Mouse (Mus musculus) bone marrow macrophage, adult 2 months (primary cell): Measurements from ENCODE around the gene Tgfbi. TPM values are rescaled to one million over a fixed set of nuclear protein-coding genes. Genes with fewer than 3 reads are reported as not detected.

Experiments used
- H3K27ac ChIP-seq: 2 replicates; pipeline ENCODE4 v1.5.1; 2012; ENCODE audit warnings: low read depth, low read length; ENCODE audit not compliant: insufficient read depth
- H3K4me1 ChIP-seq: 2 replicates; pipeline ENCODE4 v1.6.1; 2012; ENCODE audit warnings: low read length; ENCODE audit not compliant: control insufficient read depth, insufficient read depth
- H3K4me3 ChIP-seq: 2 replicates; pipeline ENCODE4 v1.5.1; 2012; ENCODE audit warnings: mild to moderate bottlenecking, low read length, moderate library complexity; ENCODE audit not compliant: insufficient read depth
- CTCF ChIP-seq: IDR thresholded peaks from 2 replicates; pipeline ENCODE4 v1.5.1; 2012; ENCODE audit warnings: low read depth, mild to moderate bottlenecking, low read length, moderate library complexity
- POLR2A ChIP-seq: IDR thresholded peaks from 2 replicates; pipeline ENCODE4 v1.6.1; 2012; ENCODE audit warnings: mild to moderate bottlenecking, low read depth, low read length, borderline replicate concordance
- polyA plus RNA-seq: library from polyadenylated mRNA; stranded (reverse); fragments of >200 nt; gene quantifications from 2 replicates; pipeline ENCODE4 v1.2.4, GENCODE M21; 2012; ENCODE audit not compliant: missing spikeins, insufficient read depth, insufficient read length

Gene Tgfbi
- polyA plus RNA-seq, 1 experiment = 398 TPM

DNA sequence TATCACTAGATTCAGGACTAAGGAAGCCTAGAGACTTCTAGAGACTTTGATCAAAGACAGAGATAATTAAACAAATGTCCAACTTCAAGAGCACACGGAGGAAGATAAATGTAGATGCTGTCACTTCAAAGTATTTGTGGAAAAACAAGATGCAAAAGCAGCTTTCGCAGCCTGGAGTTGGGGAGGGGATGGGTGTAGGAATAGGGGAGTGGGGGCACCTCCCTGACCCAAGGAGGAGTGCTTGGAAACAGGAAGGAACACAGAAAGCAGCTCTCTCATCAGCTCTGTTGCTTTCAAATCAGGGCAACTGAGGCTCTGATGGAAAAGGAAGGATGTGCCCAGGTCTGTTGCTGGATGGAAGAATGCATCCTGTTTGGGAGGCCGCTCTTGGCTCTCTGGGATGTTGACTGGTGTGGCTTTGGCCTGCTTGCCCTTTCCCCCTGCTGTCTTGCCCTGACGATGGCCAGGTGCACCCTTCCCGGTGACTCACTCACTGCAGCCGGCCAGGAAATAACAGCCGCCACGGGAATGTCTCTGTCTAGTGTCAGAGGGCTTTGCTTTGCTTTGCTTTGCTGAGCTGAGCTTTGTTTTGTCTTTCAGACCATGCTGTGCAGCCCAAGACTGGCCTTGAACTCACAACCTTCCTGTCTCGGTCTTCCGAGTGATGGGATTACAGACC, 69.6 kb downstream of the Tgfbi start:
- Histone ChIP-seq H3K4me3 (no peak overlapping the region), H3K27ac (no peak overlapping the region), H3K4me1 (no peaks in the 10 kb centered on the region)
- TF ChIP-seq CTCF (no peak), POLR2A (no peak)

- no peaks in the 10 kb centered on the region for H3K4me1 ChIP-seq
- no peak overlapping the region for H3K4me3 ChIP-seq
- no peak for TF ChIP-seq CTCF
- no peak for TF ChIP-seq POLR2A
- no peak overlapping the region for H3K27ac ChIP-seq
Observed at GRCm38 (mm10) chr13:56681924-56682323, 72.6 kb downstream of the Tgfbi start.

DNA sequence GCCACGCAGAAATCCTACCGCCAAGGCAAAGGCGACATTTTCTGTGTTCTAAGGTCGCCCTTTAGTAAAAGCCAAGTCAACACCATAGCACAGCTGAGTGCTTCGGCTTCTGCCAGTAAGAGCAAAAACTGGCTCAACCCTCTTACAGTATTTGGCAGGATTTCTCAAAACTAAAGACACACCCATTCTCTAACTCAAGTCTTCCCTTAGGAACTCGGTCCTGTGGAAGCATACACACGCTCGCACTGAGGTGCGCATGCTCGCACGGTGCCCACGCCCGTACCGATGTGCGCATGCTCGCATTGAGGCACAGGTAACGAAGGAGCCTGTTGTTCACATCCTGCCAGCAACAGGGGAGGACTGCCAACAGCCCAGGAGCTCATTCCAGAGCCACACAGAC, 73.0 kb downstream of the Tgfbi start:
- no peak for TF ChIP-seq POLR2A
- no peak for TF ChIP-seq CTCF
- Histone ChIP-seq H3K4me1 (no peaks in the 10 kb centered on the region), H3K4me3 (no peak overlapping the region), H3K27ac (no peak overlapping the region)

GRCm38 (mm10) chr13:56683306-56683705, 74.0 kb downstream of the Tgfbi start:
- Histone ChIP-seq H3K4me1 (no peaks in the 10 kb centered on the region), H3K4me3 (no peak overlapping the region), H3K27ac (no peak overlapping the region)
- TF ChIP-seq POLR2A = no peak
- TF ChIP-seq CTCF = no peak

Other genes with a start within 250 kb of the Tgfbi start
- gene Gm3045, start 182.9 kb upstream of the Tgfbi start, polyA plus RNA-seq = not detected in 2 replicates
- not detected in 2 replicates for gene Slc25a48, start 171.2 kb upstream of the Tgfbi start, polyA plus RNA-seq
- gene Il9, start 127.3 kb upstream of the Tgfbi start, polyA plus RNA-seq = not detected in 2 replicates
- gene Fbxl21, start 87.1 kb upstream of the Tgfbi start, polyA plus RNA-seq = 1.6 and 2.1 TPM in 2 replicates
- not detected in 2 replicates for gene Lect2, start 61.0 kb upstream of the Tgfbi start, polyA plus RNA-seq
- gene Smad5, start 93.5 kb downstream of the Tgfbi start, polyA plus RNA-seq = 10.2 and 11.5 TPM in 2 replicates
- gene Gm45623, start 144.3 kb downstream of the Tgfbi start, polyA plus RNA-seq = not detected in 2 replicates